Mouse (Mus musculus) kidney, postnatal 0 days (tissue): Measurements from ENCODE around the gene Arid5b. TPM values are rescaled to one million over a fixed set of nuclear protein-coding genes. Genes with fewer than 3 reads are reported as not detected.

Source experiments
- ATAC-seq: fragments of 200-750 bp; cut with Nextera tagmentation; replicated peaks from 2 replicates; pipeline ENCODE4 v1.8.0; 2017; ENCODE audit warnings: low read depth, moderate number of reproducible peaks, moderate TSS enrichment, moderate library complexity; ENCODE audit not compliant: low FRiP score
- DNase-seq: peaks from one replicate; pipeline ENCODE4 v3.0.0-alpha.2; 2016; ENCODE audit warnings: low spot score
- H3K27ac ChIP-seq: fragments of 300-500 bp; sonication (generic); 2 replicates; pipeline ENCODE4 v1.5.1; 2014; ENCODE audit warnings: mild to moderate bottlenecking
- H3K27me3 ChIP-seq: fragments of 300-500 bp; sonication (generic); 2 replicates; pipeline ENCODE4 v1.6.1; 2014; ENCODE audit warnings: low read length, mixed read lengths; ENCODE audit not compliant: insufficient read depth
- H3K36me3 ChIP-seq: fragments of 300-500 bp; sonication (generic); 2 replicates; pipeline ENCODE4 v1.6.1; 2014; ENCODE audit warnings: low read length, mixed read lengths; ENCODE audit not compliant: insufficient read depth
- H3K4me1 ChIP-seq: fragments of 300-500 bp; sonication (generic); replicated peaks from 2 replicates; pipeline ENCODE4 v1.6.1; 2014; ENCODE audit warnings: antibody characterized with exemption, low read length, mixed read lengths; ENCODE audit not compliant: insufficient read depth
- H3K4me2 ChIP-seq: fragments of 300-500 bp; sonication (generic); 2 replicates; pipeline ENCODE4 v1.6.1; 2014; ENCODE audit warnings: mild to moderate bottlenecking, low read length, moderate library complexity, mixed read lengths
- H3K4me3 ChIP-seq: fragments of 300-500 bp; sonication (generic); replicated peaks from 2 replicates; pipeline ENCODE4 v1.5.1; 2014; ENCODE audit warnings: low read depth, low read length
- H3K9ac ChIP-seq: fragments of 300-500 bp; sonication (generic); 2 replicates; pipeline ENCODE4 v1.6.1; 2014; ENCODE audit warnings: low read depth, low read length
- H3K9me3 ChIP-seq: fragments of 300-500 bp; sonication (generic); replicated peaks from 2 replicates; pipeline ENCODE4 v1.6.1; 2016; ENCODE audit warnings: low read length, inconsistent platforms, mixed read lengths
- CTCF ChIP-seq: IDR thresholded peaks from 2 replicates; pipeline ENCODE4 v1.5.1; 2016; ENCODE audit warnings: antibody characterized with exemption, low read depth, mild to moderate bottlenecking, moderate library complexity
- WGBS: fragments of 180-500 bp; shearing (Covaris S2); extraction: QIAGEN DNeasy Blood & Tissue Kit; methylation state at CpG from one replicate; pipeline ENCODE4 v1.1.7; 2014; 5-methylcytosine and 5-hydroxymethylcytosine counted together
- polyA plus RNA-seq: library from polyadenylated mRNA; unstranded; fragments of >200 nt; fragmentation: Nextera tagmentation; extraction: Ambion mirVana; gene quantifications from 2 replicates; pipeline ENCODE4 v1.2.1, GENCODE M21; 2015

Arid5b gene
- polyA plus RNA-seq, 1 experiment from 2014 or later = 30.3 TPM

DNA sequence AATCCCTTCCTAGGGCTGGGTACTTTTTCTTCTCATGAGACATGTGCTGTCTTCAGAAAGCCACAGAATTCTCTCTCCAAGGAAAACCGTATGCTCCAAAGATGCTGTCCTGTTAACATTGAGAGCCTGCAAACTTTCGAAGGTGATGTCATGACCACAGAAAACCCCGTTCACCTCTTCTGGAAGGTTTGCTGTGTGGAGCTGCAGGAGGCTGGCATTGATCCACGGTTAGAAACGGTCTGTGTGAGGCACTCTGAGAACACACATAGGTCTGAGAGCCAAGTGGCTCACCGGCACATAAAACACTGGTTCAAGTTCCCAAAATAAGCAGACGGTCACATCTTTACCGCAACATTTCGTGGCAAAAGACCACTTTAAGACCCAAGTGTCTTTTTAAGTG is 145.9 kb downstream of the Arid5b start:
- H3K4me1 ChIP-seq = peaks cover 43% of the 10 kb centered on the region
- no peak overlapping the region for H3K9ac ChIP-seq
- no peak overlapping the region for H3K27ac ChIP-seq
- TF ChIP-seq CTCF = no peak
- H3K9me3 ChIP-seq = no peaks in the 10 kb centered on the region
- peaks cover 13% of the 10 kb centered on the region; the same call in 1 of the 2 replicates for H3K36me3 ChIP-seq
- DNase-seq (no peak), ATAC-seq (no peak)
- no peaks in the 10 kb centered on the region for H3K27me3 ChIP-seq
- no peak overlapping the region for H3K4me2 ChIP-seq
- H3K4me3 ChIP-seq = no peak overlapping the region
- WGBS = 87% methylated on average over 9 of the region's 9 CpGs

DNA sequence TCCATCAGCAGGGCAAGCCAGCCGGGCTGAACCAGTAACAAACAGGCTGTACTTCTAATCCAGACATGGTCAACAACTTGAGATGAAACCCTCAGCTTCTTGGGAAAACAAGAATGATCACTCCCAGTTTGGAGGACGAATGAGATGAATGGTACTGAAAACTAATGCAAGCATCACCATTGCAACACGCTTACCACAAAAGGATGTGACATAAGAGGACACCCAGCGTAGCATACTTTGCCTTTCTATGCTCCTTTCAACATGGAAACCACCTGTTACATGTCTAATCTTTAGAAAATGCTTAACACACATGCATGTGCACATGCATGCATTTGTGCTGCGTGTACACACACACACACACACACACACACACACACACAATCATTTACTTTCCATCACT is 146.4 kb downstream of the Arid5b start:
- ATAC-seq (no peak), DNase-seq (no peak)
- no peak overlapping the region; the same call in 1 of the 2 replicates for H3K4me2 ChIP-seq
- no peaks in the 10 kb centered on the region for H3K27me3 ChIP-seq
- no peak overlapping the region for H3K4me3 ChIP-seq
- 90% methylated on average over 5 of the region's 5 CpGs for WGBS
- peaks cover 13% of the 10 kb centered on the region; the same call in 1 of the 2 replicates for H3K36me3 ChIP-seq
- no peak overlapping the region for H3K27ac ChIP-seq
- H3K9ac ChIP-seq = no peak overlapping the region
- peaks cover 39% of the 10 kb centered on the region for H3K4me1 ChIP-seq
- H3K9me3 ChIP-seq = no peaks in the 10 kb centered on the region
- TF ChIP-seq CTCF = no peak

DNA sequence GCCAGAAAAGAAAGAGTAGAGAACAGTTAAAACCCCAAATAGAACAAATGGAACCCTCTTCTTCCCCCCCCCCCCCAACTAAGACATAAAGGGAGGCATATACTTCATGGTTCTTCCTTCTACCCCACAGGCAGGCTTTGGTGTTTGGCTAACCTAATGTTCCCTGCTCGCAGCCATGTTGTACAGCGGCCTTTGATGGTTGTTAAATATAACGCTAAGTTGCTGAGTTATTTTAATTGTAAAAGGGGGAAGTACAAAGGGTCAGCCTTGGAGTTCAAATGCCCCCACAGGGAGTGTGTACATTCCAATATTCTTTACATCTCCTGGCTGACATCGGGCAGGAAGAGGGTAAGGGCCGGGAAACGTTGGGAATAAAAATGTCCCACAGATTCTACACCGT is 148.9 kb downstream of the Arid5b start:
- H3K27me3 ChIP-seq = no peaks in the 10 kb centered on the region
- H3K36me3 ChIP-seq = peaks cover 19% of the 10 kb centered on the region; the same call in 1 of the 2 replicates
- 0 out of 2 replicates have a peak overlapping the region, but pooled peaks have one; percentile 10 for H3K4me2 ChIP-seq
- no peak for DNase-seq
- H3K4me1 ChIP-seq = peaks cover 23% of the 10 kb centered on the region
- ATAC-seq = no peak
- no peak for TF ChIP-seq CTCF
- H3K9ac ChIP-seq = no peak overlapping the region
- H3K27ac ChIP-seq = peak overlapping the region; percentile 43; the same call in 1 of the 2 replicates
- WGBS = 26% methylated on average over 7 of the region's 7 CpGs
- H3K9me3 ChIP-seq = no peaks in the 10 kb centered on the region
- H3K4me3 ChIP-seq = no peak overlapping the region

DNA sequence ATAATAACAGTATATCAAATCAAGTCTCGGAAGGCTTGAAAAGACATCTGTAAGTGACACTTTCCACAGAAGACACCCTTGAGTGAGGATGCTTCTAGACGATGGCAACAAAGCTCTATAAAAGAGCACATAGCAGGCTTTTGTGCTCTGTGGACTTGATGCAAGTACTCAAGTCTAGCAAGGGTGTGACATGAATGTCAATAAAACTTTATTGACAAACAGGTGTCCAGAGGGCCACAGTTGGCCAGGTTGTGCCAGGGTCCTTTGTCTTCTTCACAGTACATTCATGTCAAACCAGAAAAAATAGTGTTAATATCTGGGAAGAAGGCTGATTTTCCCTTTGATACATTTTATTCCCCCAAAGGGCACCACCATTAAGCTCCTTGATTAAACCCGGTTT is 149.5 kb downstream of the Arid5b start:
- ATAC-seq (no peak), DNase-seq (no peak)
- Histone ChIP-seq H3K27me3 (no peaks in the 10 kb centered on the region), H3K4me1 (peaks cover 19% of the 10 kb centered on the region; the same call in 1 of the 2 replicates), H3K9ac (no peak overlapping the region), H3K4me2 (no peak overlapping the region), H3K9me3 (no peaks in the 10 kb centered on the region), H3K27ac (peak overlapping the region; percentile 43), H3K4me3 (no peak overlapping the region), H3K36me3 (peaks cover 24% of the 10 kb centered on the region; the same call in 1 of the 2 replicates)
- WGBS = 64% methylated on average over 3 of the region's 3 CpGs
- no peak for TF ChIP-seq CTCF

DNA sequence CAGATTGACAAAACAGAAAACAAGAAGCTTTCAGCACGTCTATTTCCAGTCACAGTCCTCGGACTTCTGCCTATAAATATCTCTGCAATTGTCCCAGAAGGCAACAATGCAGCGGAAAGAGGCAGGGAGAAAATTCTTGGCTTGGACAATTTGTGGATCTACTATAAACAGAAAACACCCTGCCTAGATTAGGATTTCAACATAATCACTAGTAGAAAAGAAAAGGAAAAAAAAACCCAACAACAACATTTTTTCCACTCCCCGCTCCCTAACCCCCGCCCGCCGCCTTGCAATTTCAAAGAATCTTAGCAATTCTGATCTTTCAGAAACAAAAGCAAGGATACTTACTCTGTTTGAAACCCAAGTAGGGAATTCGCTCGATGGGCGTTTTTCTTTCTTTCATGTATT is 150.1 kb downstream of the Arid5b start:
- Histone ChIP-seq H3K27ac (peak overlapping the region; percentile 43), H3K9me3 (no peaks in the 10 kb centered on the region), H3K4me3 (no peak overlapping the region), H3K4me2 (peak overlapping the region; percentile 16; the same call in 1 of the 2 replicates), H3K36me3 (peaks cover 28% of the 10 kb centered on the region; the same call in 1 of the 2 replicates), H3K27me3 (no peaks in the 10 kb centered on the region), H3K4me1 (peaks cover 17% of the 10 kb centered on the region; the same call in 1 of the 2 replicates), H3K9ac (no peak overlapping the region)
- TF ChIP-seq CTCF = no peak
- ATAC-seq (no peak), DNase-seq (peak; percentile 80)
- WGBS = 40% methylated on average over 10 of the region's 10 CpGs

DNA sequence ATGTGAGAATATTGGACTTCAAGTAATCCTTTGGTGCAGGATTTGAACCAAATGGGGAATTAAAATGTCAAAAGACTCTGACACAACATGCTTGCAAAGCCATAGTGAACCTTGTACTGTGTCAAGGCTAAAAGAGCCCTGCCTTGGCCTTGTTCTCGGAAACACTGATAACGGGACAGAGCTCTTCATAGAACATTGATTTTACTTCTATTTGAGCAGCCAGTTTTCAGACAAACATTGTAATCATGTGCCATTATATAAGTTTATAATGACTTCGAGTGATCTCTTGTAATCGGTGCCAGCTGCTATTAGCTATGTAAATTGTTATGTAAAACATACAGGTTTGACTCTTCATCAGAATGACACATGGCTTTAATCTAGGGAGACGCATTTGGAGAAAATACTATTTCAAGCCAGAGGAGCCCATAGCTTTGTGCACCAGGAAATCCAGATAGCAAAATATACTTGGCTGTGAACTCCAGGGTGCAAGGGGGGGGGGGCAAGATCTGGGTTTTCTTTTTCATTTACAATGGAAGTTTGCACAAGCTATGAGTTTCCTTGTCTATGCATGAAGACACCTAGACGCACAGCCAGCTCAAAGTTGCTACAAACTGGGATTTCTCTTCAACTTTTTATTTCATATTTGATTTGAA is 150.8 kb downstream of the Arid5b start:
- no peak overlapping the region for H3K9ac ChIP-seq

More for the DNA sequence above, 150.8 kb downstream of the Arid5b start:
- no peaks in the 10 kb centered on the region for H3K27me3 ChIP-seq
- H3K36me3 ChIP-seq = peaks cover 27% of the 10 kb centered on the region; the same call in 1 of the 2 replicates
- no peak overlapping the region for H3K4me3 ChIP-seq
- ATAC-seq (no peak), DNase-seq (no peak)
- TF ChIP-seq CTCF = no peak
- no peak overlapping the region; the same call in 1 of the 2 replicates for H3K4me2 ChIP-seq
- H3K4me1 ChIP-seq = peaks cover 17% of the 10 kb centered on the region; the same call in 1 of the 2 replicates
- 76% methylated on average over 6 of the region's 6 CpGs for WGBS
- H3K9me3 ChIP-seq = no peaks in the 10 kb centered on the region
- peak overlapping the region; percentile 43; the same call in 1 of the 2 replicates for H3K27ac ChIP-seq
